Mouse (Mus musculus) forebrain, embryonic 12.5 days (tissue): ENCODE measurements around the gene Drg1. TPM values are rescaled to one million over a fixed set of nuclear protein-coding genes. Genes with fewer than 3 reads are reported as not detected.
A peak's percentile ranks its signal among the peaks of the same experiment; 100 is the strongest.
"Not testable (repeated sequence)": the region's sequence is repeated elsewhere in the genome, so short reads cannot be mapped to it uniquely, and the experiment has no call there.

ENCODE experiments used
- ATAC-seq: fragments of 200-750 bp; cut with Nextera tagmentation; 2 replicates; pipeline ENCODE4 v1.8.0; 2017; ENCODE audit warnings: moderate TSS enrichment; ENCODE audit not compliant: low FRiP score
- H3K27ac ChIP-seq: fragments of 300-500 bp; sonication (generic); 2 replicates; pipeline ENCODE4 v1.5.1; 2016; ENCODE audit warnings: mild to moderate bottlenecking
- H3K27me3 ChIP-seq: fragments of 300-500 bp; sonication (generic); 2 replicates; pipeline ENCODE4 v1.6.1; 2016; ENCODE audit warnings: mild to moderate bottlenecking
- H3K36me3 ChIP-seq: fragments of 300-500 bp; sonication (generic); replicated peaks from 2 replicates; pipeline ENCODE4 v1.6.1; 2016; ENCODE audit warnings: mild to moderate bottlenecking
- H3K4me1 ChIP-seq: fragments of 300-500 bp; sonication (generic); 2 replicates; pipeline ENCODE4 v1.6.1; 2016
- H3K4me2 ChIP-seq: fragments of 300-500 bp; sonication (generic); 2 replicates; pipeline ENCODE4 v1.6.1; 2016; ENCODE audit warnings: mild to moderate bottlenecking, moderate library complexity
- H3K4me3 ChIP-seq: fragments of 300-500 bp; sonication (generic); replicated peaks from 2 replicates; pipeline ENCODE4 v1.5.1; 2016; ENCODE audit warnings: mild to moderate bottlenecking
- H3K9ac ChIP-seq: fragments of 300-500 bp; sonication (generic); 2 replicates; pipeline ENCODE4 v1.6.1; 2016; ENCODE audit warnings: mild to moderate bottlenecking
- H3K9me3 ChIP-seq: fragments of 300-500 bp; sonication (generic); 2 replicates; pipeline ENCODE4 v1.6.1; 2016
- WGBS: fragments of 180-500 bp; shearing (Covaris S2); methylation state at CpG from one replicate; pipeline ENCODE4 v1.1.7; 2016; 5-methylcytosine and 5-hydroxymethylcytosine counted together
- polyA plus RNA-seq: library from polyadenylated mRNA; unstranded; fragments of >200 nt; fragmentation: Nextera tagmentation; extraction: Ambion mirVana; gene quantifications from 2 replicates; pipeline ENCODE4 v1.2.1, GENCODE M21; 2016

Gene Drg1
- polyA plus RNA-seq, 1 experiment from 2014 or later: 268 TPM

DNA sequence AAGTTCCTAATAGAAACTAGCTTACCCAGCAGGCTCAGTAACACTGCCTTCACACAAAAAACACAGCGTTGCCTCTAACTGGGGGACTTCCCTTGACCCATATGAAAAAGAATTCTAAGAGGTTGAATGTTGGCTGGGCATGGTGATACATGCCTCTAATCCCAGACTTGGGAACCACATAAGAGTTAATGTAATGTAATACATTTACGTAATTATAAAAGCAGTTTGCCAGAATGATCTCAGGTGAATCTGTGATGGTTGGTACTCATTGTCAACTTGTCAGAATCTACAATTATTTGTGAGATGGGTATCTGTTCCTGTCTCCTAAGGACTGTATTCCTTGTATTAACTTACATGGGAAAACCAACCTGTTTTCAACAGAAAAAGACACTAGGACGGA, 109.2 kb downstream of the Drg1 start:
- peaks cover 18% of the 10 kb centered on the region for H3K9me3 ChIP-seq
- not testable (repeated sequence) for H3K27me3 ChIP-seq, H3K4me1 ChIP-seq, H3K4me3 ChIP-seq, H3K9ac ChIP-seq, ATAC-seq, H3K27ac ChIP-seq, H3K36me3 ChIP-seq, H3K4me2 ChIP-seq
- WGBS: 95% methylated on average over 3 of the region's 3 CpGs

DNA sequence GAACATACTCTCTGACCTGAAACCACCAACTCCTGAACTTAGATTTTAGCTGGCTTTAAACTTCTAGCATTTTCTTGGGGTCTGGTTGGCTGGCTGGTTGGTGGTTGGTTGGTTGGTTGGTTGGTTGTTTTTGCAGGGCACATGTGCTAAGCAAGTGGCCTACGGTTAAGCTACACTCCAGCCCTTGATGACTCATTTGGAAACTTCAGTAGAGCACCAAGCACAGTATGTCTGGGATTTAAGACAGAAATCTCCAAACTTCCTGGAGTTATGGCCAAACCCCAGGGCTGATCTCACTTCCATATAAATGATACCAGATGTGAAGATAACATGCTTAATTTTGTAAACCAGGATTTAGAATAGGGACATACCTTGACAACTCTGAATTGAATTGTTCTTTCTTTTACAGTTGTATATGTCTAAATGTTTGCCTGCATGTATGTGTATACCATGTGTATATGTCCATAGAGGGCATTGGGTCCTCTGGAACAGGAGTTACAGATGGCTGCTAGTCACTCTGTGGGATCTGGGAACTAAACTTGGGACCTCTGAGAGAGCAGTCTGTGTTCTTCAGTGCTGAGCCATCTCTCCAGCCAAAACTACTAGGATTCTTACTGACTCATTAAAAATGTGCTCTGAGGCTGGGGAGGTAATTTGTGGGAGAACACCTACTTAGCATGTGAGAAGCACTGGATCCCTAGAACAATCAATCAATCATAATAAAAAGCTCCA, 112.4 kb downstream of the Drg1 start:
- 74% methylated on average over 1 of the region's 1 CpGs for WGBS
- H3K27me3 ChIP-seq, H3K27ac ChIP-seq, H3K4me1 ChIP-seq, H3K4me3 ChIP-seq, H3K4me2 ChIP-seq, H3K9ac ChIP-seq: not testable (repeated sequence)
- peaks cover 21% of the 10 kb centered on the region for H3K9me3 ChIP-seq
- H3K36me3 ChIP-seq: peaks cover 10% of the 10 kb centered on the region; the same call in 1 of the 2 replicates
- peak; percentile 61 for ATAC-seq

DNA sequence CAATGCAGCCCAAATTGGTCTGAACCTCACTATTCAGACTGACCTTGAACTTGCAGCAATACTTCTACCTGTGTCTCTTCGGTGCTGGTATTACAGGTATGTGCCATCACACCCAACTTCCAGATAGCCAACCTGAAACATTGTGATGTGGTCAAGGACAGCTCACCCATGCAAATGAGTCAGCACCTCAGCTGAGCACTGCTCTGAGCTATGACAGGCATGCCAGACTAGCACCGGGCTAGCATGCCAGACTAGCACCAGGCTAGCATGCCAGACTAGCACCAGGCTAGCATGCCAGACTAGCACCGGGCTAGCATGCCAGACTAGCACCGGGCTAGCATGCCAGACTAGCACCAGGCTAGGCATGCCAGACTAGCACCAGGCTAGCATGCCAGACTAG, 114.9 kb downstream of the Drg1 start:
- H3K4me1 ChIP-seq, H3K27ac ChIP-seq, H3K4me2 ChIP-seq, H3K9ac ChIP-seq, H3K27me3 ChIP-seq, H3K4me3 ChIP-seq: not testable (repeated sequence)
- 0 out of 2 replicates have a peak, but pooled peaks have one; percentile 27 for ATAC-seq
- WGBS: 95% methylated on average over 4 of the region's 4 CpGs
- Histone ChIP-seq H3K36me3 (peaks cover 10% of the 10 kb centered on the region; the same call in 1 of the 2 replicates), H3K9me3 (peaks cover 14% of the 10 kb centered on the region)

DNA sequence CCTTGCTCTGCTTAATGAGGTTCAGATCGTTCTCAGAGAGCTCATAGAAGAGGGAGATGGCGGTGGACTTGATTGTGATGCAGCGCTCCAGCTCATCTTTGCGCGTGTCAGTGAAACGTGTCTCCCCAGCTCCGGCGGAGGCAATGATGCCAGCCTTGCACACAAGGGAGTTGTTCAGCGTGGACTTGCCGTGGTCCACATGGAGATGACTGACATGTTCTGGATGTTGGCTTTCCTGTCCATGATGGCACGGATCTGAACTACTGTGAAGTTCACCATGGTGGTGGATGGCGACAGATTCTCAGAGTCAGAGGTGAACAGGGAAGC, 115.6 kb downstream of the Drg1 start:
- 96% methylated on average over 12 of the region's 12 CpGs for WGBS
- H3K9ac ChIP-seq, H3K4me1 ChIP-seq, H3K4me2 ChIP-seq, H3K27me3 ChIP-seq, H3K4me3 ChIP-seq, ATAC-seq, H3K27ac ChIP-seq: not testable (repeated sequence)
- peaks cover 14% of the 10 kb centered on the region for H3K9me3 ChIP-seq
- peaks cover 10% of the 10 kb centered on the region; the same call in 1 of the 2 replicates for H3K36me3 ChIP-seq

DNA sequence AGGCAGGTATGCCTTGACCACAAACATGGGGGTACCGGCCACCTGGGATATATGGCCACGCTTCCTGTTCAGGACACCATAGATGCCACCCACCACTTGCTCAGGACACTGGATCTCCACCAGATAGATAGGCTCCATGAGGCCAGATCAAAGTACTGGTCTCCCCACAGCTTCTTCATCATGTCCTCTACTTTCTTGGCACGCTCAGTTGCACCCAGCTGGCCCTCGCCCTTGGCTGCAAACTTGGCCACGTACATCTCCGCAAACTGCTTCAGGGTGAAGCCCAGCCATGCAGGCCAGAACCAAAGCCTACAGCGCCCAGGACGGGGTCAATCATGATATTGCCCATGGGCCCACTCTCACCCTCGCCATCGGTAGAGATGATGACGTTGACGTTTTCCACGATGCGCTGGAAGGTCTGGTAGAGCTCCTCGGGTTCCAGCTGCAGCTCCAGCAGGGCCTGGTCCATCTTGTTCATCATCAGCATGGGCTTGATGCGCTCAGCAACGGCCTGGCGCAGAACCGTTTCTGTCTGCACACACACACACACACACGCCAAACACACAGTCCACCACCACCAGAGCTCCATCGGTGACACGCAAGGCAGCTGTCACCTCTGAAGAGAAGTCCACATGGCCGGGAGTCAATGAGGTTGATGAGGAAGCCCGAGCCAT, 116.1 kb downstream of the Drg1 start:
- not testable (repeated sequence) for H3K9ac ChIP-seq, H3K27ac ChIP-seq, H3K4me2 ChIP-seq, H3K27me3 ChIP-seq, H3K4me3 ChIP-seq, ATAC-seq, H3K4me1 ChIP-seq
- 95% methylated on average over 24 of the region's 24 CpGs for WGBS
- Histone ChIP-seq H3K9me3 (peaks cover 17% of the 10 kb centered on the region), H3K36me3 (peaks cover 10% of the 10 kb centered on the region; the same call in 1 of the 2 replicates)

DNA sequence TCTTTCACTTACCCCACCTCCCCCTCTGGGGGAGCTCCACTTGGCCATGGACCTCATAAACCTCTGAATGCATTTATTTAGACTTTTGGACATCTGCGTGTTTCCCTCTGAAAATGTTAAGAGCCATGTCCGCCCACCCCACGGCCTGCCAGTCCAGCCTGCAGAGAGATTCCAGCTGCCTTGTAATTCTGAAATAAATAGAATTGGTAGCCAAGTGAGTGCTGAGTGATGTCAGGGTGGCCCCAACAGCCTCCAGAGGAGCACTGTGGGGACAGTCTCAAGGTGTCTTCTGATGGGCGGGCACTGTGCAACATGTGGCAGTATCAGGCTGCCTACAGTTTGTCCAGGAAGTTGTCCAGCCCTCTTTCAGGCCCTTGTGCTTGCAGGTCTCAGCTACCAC, 116.7 kb downstream of the Drg1 start:
- H3K9ac ChIP-seq, H3K27me3 ChIP-seq, H3K27ac ChIP-seq, H3K4me2 ChIP-seq, H3K4me1 ChIP-seq, ATAC-seq, H3K4me3 ChIP-seq: not testable (repeated sequence)
- Histone ChIP-seq H3K9me3 (peaks cover 17% of the 10 kb centered on the region), H3K36me3 (peaks cover 10% of the 10 kb centered on the region; the same call in 1 of the 2 replicates)
- 93% methylated on average over 4 of the region's 4 CpGs for WGBS

DNA sequence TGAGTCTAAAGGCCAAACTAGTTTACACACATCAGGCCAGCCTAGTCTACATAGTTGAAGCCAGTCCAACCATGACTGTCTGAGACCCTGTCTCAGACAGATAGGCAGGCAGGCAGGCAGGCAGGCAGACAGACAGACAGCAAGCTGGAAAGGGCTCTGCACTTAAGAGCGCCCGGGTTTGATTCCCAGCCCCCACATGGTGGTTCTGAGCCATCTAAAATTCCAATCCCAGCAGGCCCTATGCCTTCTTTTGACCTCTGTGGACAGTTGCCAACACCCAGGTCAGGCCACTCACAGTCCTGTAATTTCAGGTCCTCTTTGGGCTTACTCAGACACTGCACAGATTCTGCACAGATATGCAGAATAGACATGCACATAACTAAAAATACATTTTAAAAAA, 119.4 kb downstream of the Drg1 start:
- 86% methylated on average over 2 of the region's 2 CpGs for WGBS
- H3K4me2 ChIP-seq, H3K27ac ChIP-seq, H3K27me3 ChIP-seq, ATAC-seq, H3K9ac ChIP-seq, H3K4me3 ChIP-seq, H3K4me1 ChIP-seq: not testable (repeated sequence)
- H3K9me3 ChIP-seq: peaks cover 13% of the 10 kb centered on the region
- H3K36me3 ChIP-seq: peaks cover 10% of the 10 kb centered on the region; the same call in 1 of the 2 replicates

DNA sequence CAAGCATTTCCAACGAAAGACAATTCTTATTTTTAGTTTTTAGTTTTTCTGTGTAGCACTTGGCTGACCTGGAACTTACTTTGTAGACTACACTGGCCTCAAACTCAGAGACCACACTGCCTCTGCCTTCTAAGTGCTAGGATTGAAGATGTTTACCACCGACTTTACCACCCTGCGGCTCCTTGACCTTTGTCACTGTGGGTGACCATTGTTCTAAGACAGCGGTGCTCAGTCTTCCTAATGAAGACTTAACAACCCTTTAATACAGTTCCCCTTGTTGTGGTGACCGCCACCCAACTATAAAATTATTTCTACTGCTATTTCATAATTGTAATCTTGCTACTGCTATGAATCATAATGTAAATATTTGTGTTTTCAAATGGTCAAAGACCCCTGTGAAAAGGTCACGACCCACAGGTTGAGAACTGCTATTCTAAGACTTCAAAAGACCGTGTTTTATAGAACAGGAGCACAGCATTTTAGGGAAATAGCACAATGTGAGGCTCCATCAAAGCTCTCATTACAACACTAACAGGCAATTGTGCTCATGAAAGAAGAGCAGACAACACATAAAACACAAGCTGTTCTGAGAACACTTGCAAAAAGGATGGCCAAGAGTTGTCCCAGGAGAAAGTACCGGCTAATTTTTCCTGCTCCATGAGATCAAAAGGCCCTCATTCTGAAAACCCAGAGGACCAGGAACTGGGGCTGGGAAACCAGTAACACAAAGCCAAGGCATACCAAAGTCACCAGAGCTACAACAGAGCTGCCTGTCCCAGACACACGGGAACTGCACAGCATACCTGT, 120.7 kb downstream of the Drg1 start:
- H3K4me2 ChIP-seq, H3K36me3 ChIP-seq, H3K4me3 ChIP-seq, H3K9ac ChIP-seq, H3K27me3 ChIP-seq, ATAC-seq, H3K27ac ChIP-seq, H3K4me1 ChIP-seq: not testable (repeated sequence)
- H3K9me3 ChIP-seq: peaks cover 13% of the 10 kb centered on the region
- 83% methylated on average over 9 of the region's 9 CpGs for WGBS

DNA sequence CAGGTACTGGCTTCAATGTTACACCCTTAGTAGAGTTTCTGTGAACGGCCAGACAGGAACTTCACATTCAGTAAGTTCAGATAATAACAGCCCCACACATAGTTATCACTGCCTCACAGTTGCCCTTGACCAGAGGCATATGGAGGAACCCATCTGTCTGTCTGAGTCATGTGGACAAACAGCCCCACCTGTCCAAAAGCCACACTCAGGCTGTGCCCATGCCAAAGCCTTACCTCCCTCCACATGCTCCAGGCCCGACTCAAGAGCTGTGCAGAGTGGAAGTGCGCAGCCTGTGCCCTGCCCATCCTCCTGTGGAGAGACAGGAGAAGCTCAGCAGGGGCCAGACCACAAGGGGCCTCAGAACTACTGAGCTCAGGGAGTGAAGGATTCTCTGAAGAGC, 122.2 kb downstream of the Drg1 start:
- not testable (repeated sequence) for H3K4me3 ChIP-seq, H3K36me3 ChIP-seq, H3K9ac ChIP-seq, H3K27ac ChIP-seq, H3K27me3 ChIP-seq, H3K4me1 ChIP-seq, H3K4me2 ChIP-seq, ATAC-seq
- peaks cover 11% of the 10 kb centered on the region for H3K9me3 ChIP-seq
- WGBS: 77% methylated on average over 3 of the region's 3 CpGs

DNA sequence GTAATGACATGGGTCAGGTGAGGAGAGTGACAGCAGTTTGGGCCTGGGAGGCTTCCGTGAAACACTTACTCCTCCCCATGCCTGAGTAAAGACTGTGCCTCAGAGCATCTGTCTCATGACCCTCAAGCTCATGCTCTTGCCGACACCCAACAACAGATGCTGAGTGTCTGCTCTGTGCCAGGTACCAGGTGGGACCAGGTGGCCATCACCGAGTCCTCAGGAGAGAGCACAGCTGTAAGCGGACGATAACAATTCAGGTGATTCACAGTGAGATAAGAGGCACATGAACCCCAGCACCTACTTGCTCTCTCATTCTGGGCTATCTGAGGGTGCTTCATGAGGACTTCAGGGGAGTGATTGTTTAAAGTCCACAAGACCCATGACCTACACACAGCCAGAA, 123.8 kb downstream of the Drg1 start:
- H3K4me3 ChIP-seq, H3K27me3 ChIP-seq, H3K36me3 ChIP-seq, H3K9ac ChIP-seq, H3K4me1 ChIP-seq, H3K27ac ChIP-seq, H3K4me2 ChIP-seq: not testable (repeated sequence)
- 87% methylated on average over 4 of the region's 5 CpGs for WGBS
- peaks cover 19% of the 10 kb centered on the region for H3K9me3 ChIP-seq
- ATAC-seq: peak; percentile 62

DNA sequence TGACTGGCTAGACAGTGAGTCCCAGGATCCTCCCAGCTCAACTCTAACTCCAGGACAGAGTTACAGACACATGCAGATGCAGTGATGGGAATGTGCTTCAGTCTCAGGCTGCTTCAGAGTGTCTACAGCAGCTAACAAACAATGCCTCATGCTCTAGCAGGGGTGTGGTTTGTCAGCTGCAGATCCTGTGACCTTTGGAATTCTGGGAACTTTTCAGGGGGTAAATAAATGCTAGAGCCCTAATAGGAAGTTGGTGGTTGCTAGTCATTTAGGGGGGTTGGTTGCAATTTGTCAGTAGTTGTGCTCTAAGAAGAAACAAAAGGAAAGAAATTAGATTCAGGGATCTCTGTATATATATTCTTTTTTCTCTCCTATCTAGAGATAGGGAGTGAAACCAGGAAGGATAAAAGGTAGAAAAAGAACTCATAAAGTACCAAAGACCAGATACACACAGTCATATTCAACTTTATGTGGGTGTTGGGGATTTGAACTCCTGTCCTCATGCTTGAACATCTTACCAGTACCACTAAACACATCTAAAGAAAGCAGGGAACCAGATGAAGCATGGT, 125.2 kb downstream of the Drg1 start:
- H3K4me2 ChIP-seq: not testable (repeated sequence)

DNA sequence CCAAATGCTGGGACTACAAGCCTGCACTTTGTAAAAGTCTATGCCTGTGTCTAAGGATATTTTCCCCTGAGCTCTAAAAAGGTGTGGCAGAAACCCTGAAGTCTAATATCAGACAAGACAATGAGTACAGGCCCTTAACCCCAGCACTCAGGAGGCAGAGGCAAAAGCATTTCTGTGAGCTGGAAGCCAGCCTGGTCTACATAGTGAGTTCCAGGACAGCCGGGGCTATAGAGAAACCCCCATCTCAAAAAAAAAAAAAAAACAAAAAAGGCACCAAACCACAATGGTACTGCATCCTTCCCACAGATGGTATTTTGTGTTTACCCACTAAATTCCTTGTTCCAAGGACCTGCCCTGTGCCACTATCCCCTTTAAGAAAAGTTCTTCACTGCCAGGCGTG, 127.9 kb downstream of the Drg1 start:
- not testable (repeated sequence) for H3K4me2 ChIP-seq, H3K4me3 ChIP-seq, H3K9ac ChIP-seq, H3K27me3 ChIP-seq, H3K36me3 ChIP-seq, H3K4me1 ChIP-seq, H3K27ac ChIP-seq, ATAC-seq
- H3K9me3 ChIP-seq: peaks cover 22% of the 10 kb centered on the region
- 93% methylated on average over 2 of the region's 2 CpGs for WGBS

More for the DNA sequence above, 125.2 kb downstream of the Drg1 start:
- not testable (repeated sequence) for H3K9ac ChIP-seq, ATAC-seq, H3K27ac ChIP-seq, H3K27me3 ChIP-seq, H3K36me3 ChIP-seq, H3K4me1 ChIP-seq, H3K4me3 ChIP-seq
- peaks cover 23% of the 10 kb centered on the region for H3K9me3 ChIP-seq
